Mouse (Mus musculus): ENCODE results near the gene Gata3.

GRCm38 (mm10) chr2:9894836-9895593 is 5.2 kb upstream of the Gata3 start:
- TF ChIP-seq CTCF (IDR thresholded peaks at IDR 0.05; ENCODE audit: insufficient read depth, low read depth, low read length): no peak
- TF ChIP-seq POLR2A (IDR thresholded peaks at IDR 0.05; ENCODE audit: insufficient read depth, low read depth, low read length): no peak

Data from olfactory bulb, adult 2 months (tissue).